Mouse (Mus musculus) cerebellum, adult 2 months (tissue): ENCODE results near the gene Tom1l1.

Source experiments
- CTCF ChIP-seq: fragments of 200-500 bp; IDR thresholded peaks from 2 replicates; pipeline ENCODE4 v1.5.1; 2011; ENCODE audit warnings: low read depth, mild to moderate bottlenecking, control low read depth, low read length, moderate library complexity, borderline replicate concordance; ENCODE audit not compliant: insufficient read depth
- POLR2A ChIP-seq: fragments of 200-500 bp; IDR thresholded peaks from 2 replicates; pipeline ENCODE4 v1.6.1; 2011; ENCODE audit warnings: low read length, control low read depth, borderline replicate concordance; ENCODE audit not compliant: insufficient read depth

DNA sequence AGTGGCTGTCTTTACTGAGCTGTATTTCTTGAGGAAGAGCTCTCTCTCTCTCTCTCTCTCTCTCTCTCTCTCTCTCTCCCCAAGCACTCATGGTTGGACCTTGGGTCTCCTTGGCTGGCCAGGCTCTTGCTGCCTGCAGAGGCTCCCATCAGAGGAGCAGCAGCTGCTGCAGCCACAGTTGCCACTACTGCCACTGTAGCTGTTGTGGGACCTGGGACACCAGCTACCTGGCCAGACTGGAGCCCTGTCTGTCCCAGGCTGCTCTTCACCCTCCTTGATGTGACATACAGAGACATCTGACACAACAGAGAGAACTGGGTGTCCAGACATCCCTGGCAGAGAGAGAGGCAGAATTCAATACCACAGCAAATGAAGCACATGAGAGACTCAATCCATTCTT, 7.0 kb downstream of the Tom1l1 start:
- TF ChIP-seq CTCF: no peak
- no peak for TF ChIP-seq POLR2A
